In genomic region chr19:35549381-35549780, GRCm38 (mm10) we compare ENCODE assay signal across 17 mouse cellular contexts.
"Had no signal": no experiment of that assay in that cellular context is flagged by ENCODE, and none has a peak within 500 bp of the region (broad histone marks: within the 10 kb centered on the region; RNA-seq: fewer than 3 reads in every experiment).

No protein-coding gene starts in this region.

- DNase-seq: left cerebral cortex, postnatal 4 days; liver; liver, embryonic 13.5 days; liver, postnatal 0 days; lung, adult 18-20 months; lung, adult 2 months; lung, embryonic 14.5 days; lung, postnatal 10 days; lung, postnatal 14 days; lung, postnatal 36 days; lung, postnatal 4 days; midbrain, embryonic 14.5 days had no signal

- ATAC-seq: liver, embryonic 12.5 days; liver, postnatal 0 days; lung, postnatal 0 days; midbrain, embryonic 13.5 days; midbrain, embryonic 15.5 days; midbrain, embryonic 16.5 days had no signal
